Mouse (Mus musculus) heart, postnatal 25 days (tissue): ENCODE measurements around the gene Frzb. TPM values are rescaled to one million over a fixed set of nuclear protein-coding genes. Genes with fewer than 3 reads are reported as not detected.

Experiments used
- total RNA-seq, 2 experiments: library from RNA; stranded (reverse); gene quantifications; 2 replicates each; pipeline ENCODE4 v1.2.3; 2021

Frzb gene
- total RNA-seq, 2 experiments from 2014 or later: 5.9 to 6.1 TPM

Other genes starting within 250 kb of the Frzb start
- not detected for gene Prdx6b, start 155.2 kb downstream of the Frzb start, total RNA-seq
- gene Dnajc10, start 132.2 kb downstream of the Frzb start, total RNA-seq: 10 to 100 TPM; 31.9 to 34.1 TPM
- gene Nckap1, start 133.8 kb upstream of the Frzb start, total RNA-seq: 10 to 100 TPM; 58.3 to 67.0 TPM
- 1 to 10 TPM; 8.8 to 9.9 TPM for gene Dusp19, start 169.4 kb upstream of the Frzb start, total RNA-seq
- gene Nup35, start 169.6 kb upstream of the Frzb start, total RNA-seq: 1 to 10 TPM; 5.6 to 7.1 TPM